23 mouse cellular contexts compared by ENCODE assay signal in genomic region chr2:7046155-7046554, GRCm38 (mm10).
DNase-seq lines count a peak whose midpoint lies in the region; ATAC-seq and TF ChIP-seq lines count a peak whose summit lies in the region.
"Had no signal": no experiment of that assay in that cellular context is flagged by ENCODE, and none has a peak within 500 bp of the region (broad histone marks: within the 10 kb centered on the region; RNA-seq: fewer than 3 reads in every experiment).

No protein-coding gene starts in this region.

- peaks cover 7% of the 10 kb centered on the region; the same call in 1 of the 2 replicates for H3K9me3 ChIP-seq in hindbrain, embryonic 10.5 days
- no peaks in the 10 kb centered on the region for H3K9me3 ChIP-seq in hindbrain, embryonic 11.5 days (ENCODE audit: control insufficient read depth, low read length)
- H3K9me3 ChIP-seq in stomach, embryonic 14.5 days (ENCODE audit: control insufficient read depth, low read depth, low read length), result peaks cover 4% of the 10 kb centered on the region; the same call in 1 of the 2 replicates
- H3K9me3 ChIP-seq in stomach, postnatal 0 days (ENCODE audit: control insufficient read depth, low read length), result no peaks in the 10 kb centered on the region
- peaks cover 5% of the 10 kb centered on the region for H3K9me3 ChIP-seq in hindbrain, embryonic 14.5 days (ENCODE audit: control insufficient read depth, low read length)
- H3K9me3 ChIP-seq: embryonic facial prominence, embryonic 15.5 days; G1E; heart, embryonic 12.5 days; limb, embryonic 13.5 days; lung, embryonic 15.5 days had no signal

- no peak overlapping the region for H3K4me3 ChIP-seq in hindbrain, embryonic 10.5 days
- H3K4me3 ChIP-seq in hindbrain, embryonic 11.5 days (ENCODE audit: low read depth, low read length), result no peak overlapping the region
- H3K4me3 ChIP-seq in stomach, embryonic 14.5 days (ENCODE audit: low read depth, low read length), result no peak overlapping the region
- no peak overlapping the region for H3K4me3 ChIP-seq in stomach, postnatal 0 days (ENCODE audit: low read depth, low read length)
- no peak overlapping the region for H3K4me3 ChIP-seq in hindbrain, embryonic 14.5 days (replicated peaks; ENCODE audit: low read length)
- H3K4me3 ChIP-seq: embryonic facial prominence, embryonic 15.5 days; heart, embryonic 12.5 days; limb, embryonic 13.5 days; lung, embryonic 15.5 days had no signal

- TF ChIP-seq CTCF in stomach, postnatal 0 days (IDR thresholded peaks at IDR 0.05; ENCODE audit: low read depth), result no peak

- TF ChIP-seq EP300 in stomach, postnatal 0 days (optimal IDR thresholded peaks at IDR 0.05), result no peak

- H3K27me3 ChIP-seq in hindbrain, embryonic 10.5 days (ENCODE audit: insufficient read depth, poor library complexity, severe bottlenecking), result no peaks in the 10 kb centered on the region
- no peaks in the 10 kb centered on the region for H3K27me3 ChIP-seq in hindbrain, embryonic 11.5 days (ENCODE audit: control insufficient read depth, insufficient read depth, low read length)
- H3K27me3 ChIP-seq in stomach, embryonic 14.5 days (ENCODE audit: control insufficient read depth, insufficient read depth, low read length), result no peaks in the 10 kb centered on the region
- no peaks in the 10 kb centered on the region for H3K27me3 ChIP-seq in stomach, postnatal 0 days (ENCODE audit: control insufficient read depth, insufficient read depth, low read length)
- no peaks in the 10 kb centered on the region for H3K27me3 ChIP-seq in hindbrain, embryonic 14.5 days (ENCODE audit: control insufficient read depth, insufficient read depth, low read length)
- H3K27me3 ChIP-seq: embryonic facial prominence, embryonic 15.5 days; heart, embryonic 12.5 days; limb, embryonic 13.5 days; lung, embryonic 15.5 days had no signal

- H3K27ac ChIP-seq in hindbrain, embryonic 10.5 days, result peak overlapping the region; percentile 68
- H3K27ac ChIP-seq in hindbrain, embryonic 11.5 days (ENCODE audit: low read depth, low read length), result no peak overlapping the region
- 0 out of 2 replicates have a peak overlapping the region, but pooled peaks have one; percentile 17 for H3K27ac ChIP-seq in stomach, embryonic 14.5 days (ENCODE audit: low read length)
- no peak overlapping the region for H3K27ac ChIP-seq in stomach, postnatal 0 days (replicated peaks)
- peak overlapping the region; percentile 38; the same call in 1 of the 2 replicates for H3K27ac ChIP-seq in hindbrain, embryonic 14.5 days
- H3K27ac ChIP-seq: embryonic facial prominence, embryonic 15.5 days; limb, embryonic 13.5 days; liver, embryonic 14.5 days; lung, embryonic 15.5 days had no signal

- H3K4me2 ChIP-seq in hindbrain, embryonic 11.5 days (replicated peaks; ENCODE audit: low read depth, low read length), result no peak overlapping the region
- no peak overlapping the region for H3K4me2 ChIP-seq in stomach, embryonic 14.5 days (replicated peaks; ENCODE audit: low read depth, low read length)
- H3K4me2 ChIP-seq in stomach, postnatal 0 days (replicated peaks; ENCODE audit: low read depth), result no peak overlapping the region
- no peak overlapping the region for H3K4me2 ChIP-seq in hindbrain, embryonic 14.5 days (replicated peaks)
- H3K4me2 ChIP-seq: embryonic facial prominence, embryonic 15.5 days; heart, embryonic 12.5 days; limb, embryonic 13.5 days; lung, embryonic 15.5 days had no signal

- no peak for ATAC-seq in hindbrain, embryonic 11.5 days (ENCODE audit: low FRiP score)
- ATAC-seq in stomach, embryonic 14.5 days (ENCODE audit: insufficient number of reproducible peaks, insufficient read depth, low FRiP score, low read depth), result no peak
- no peak for ATAC-seq in stomach, postnatal 0 days (ENCODE audit: low FRiP score, low TSS enrichment)
- no peak for ATAC-seq in hindbrain, embryonic 14.5 days (ENCODE audit: low FRiP score)
- ATAC-seq in megakaryocyte, adult 5-6 weeks (ENCODE audit: poor library complexity, severe bottlenecking), result no peak
- ATAC-seq: CD4-positive, CD25-positive, alpha-beta regulatory T cell, adult 4 months had no signal

- no peaks in the 10 kb centered on the region for H3K36me3 ChIP-seq in hindbrain, embryonic 10.5 days
- no peaks in the 10 kb centered on the region for H3K36me3 ChIP-seq in hindbrain, embryonic 11.5 days (ENCODE audit: control insufficient read depth, insufficient read depth, low read length)
- H3K36me3 ChIP-seq in stomach, embryonic 14.5 days (ENCODE audit: control insufficient read depth, insufficient read depth, low read length), result no peaks in the 10 kb centered on the region
- H3K36me3 ChIP-seq in stomach, postnatal 0 days (ENCODE audit: control insufficient read depth, insufficient read depth, low read length), result no peaks in the 10 kb centered on the region
- H3K36me3 ChIP-seq in hindbrain, embryonic 14.5 days (replicated peaks; ENCODE audit: control insufficient read depth, insufficient read depth), result no peaks in the 10 kb centered on the region
- H3K36me3 ChIP-seq: embryonic facial prominence, embryonic 15.5 days; G1E; limb, embryonic 13.5 days; lung, embryonic 15.5 days had no signal

- no peak overlapping the region for H3K9ac ChIP-seq in hindbrain, embryonic 11.5 days (ENCODE audit: low read depth, low read length)
- no peak overlapping the region for H3K9ac ChIP-seq in stomach, embryonic 14.5 days (replicated peaks; ENCODE audit: low read depth, low read length)
- no peak overlapping the region for H3K9ac ChIP-seq in stomach, postnatal 0 days (ENCODE audit: low read length)
- no peak overlapping the region for H3K9ac ChIP-seq in hindbrain, embryonic 14.5 days
- H3K9ac ChIP-seq: embryonic facial prominence, embryonic 15.5 days; heart, embryonic 12.5 days; limb, embryonic 13.5 days; liver, embryonic 14.5 days; lung, embryonic 15.5 days had no signal

- H3K4me1 ChIP-seq in hindbrain, embryonic 10.5 days (replicated peaks), result peaks cover 10% of the 10 kb centered on the region; the same call in 1 of the 2 replicates
- H3K4me1 ChIP-seq in hindbrain, embryonic 11.5 days (replicated peaks; ENCODE audit: control insufficient read depth, insufficient read depth, low read length), result no peaks in the 10 kb centered on the region
- H3K4me1 ChIP-seq in stomach, embryonic 14.5 days (ENCODE audit: control insufficient read depth, insufficient read depth, low read length), result no peaks in the 10 kb centered on the region
- no peaks in the 10 kb centered on the region for H3K4me1 ChIP-seq in stomach, postnatal 0 days (replicated peaks; ENCODE audit: control insufficient read depth, insufficient read depth)
- peaks cover 11% of the 10 kb centered on the region; the same call in 1 of the 2 replicates for H3K4me1 ChIP-seq in hindbrain, embryonic 14.5 days (replicated peaks; ENCODE audit: control insufficient read depth, insufficient read depth, low read length)
- H3K4me1 ChIP-seq: embryonic facial prominence, embryonic 15.5 days; heart, embryonic 12.5 days; limb, embryonic 13.5 days had no signal

- 6% methylated on average over 1 of the region's 1 CpGs for WGBS in hindbrain, embryonic 10.5 days
- 0% methylated on average over 1 of the region's 1 CpGs for WGBS in hindbrain, embryonic 11.5 days
- WGBS in stomach, embryonic 14.5 days, result 15% methylated on average over 1 of the region's 1 CpGs
- WGBS in stomach, postnatal 0 days, result 23% methylated on average over 1 of the region's 1 CpGs
- WGBS in hindbrain, embryonic 14.5 days, result 5% methylated on average over 1 of the region's 1 CpGs

- DNase-seq in hindbrain, embryonic 10.5 days (ENCODE audit: low spot score), result no peak
- DNase-seq in hindbrain, embryonic 11.5 days (ENCODE audit: low spot score), result no peak
- no peak for DNase-seq in stomach, postnatal 0 days (ENCODE audit: low spot score)
- no peak for DNase-seq in hindbrain, embryonic 14.5 days (ENCODE audit: low spot score)
- no peak for DNase-seq in ovary, postnatal 14 days (ENCODE audit: low spot score)
- DNase-seq: adrenal gland, postnatal 25 days; cerebellum, adult 11-12 months; cerebellum, postnatal 14 days; heart, postnatal 14 days; kidney, adult 8-10 months; kidney, postnatal 25 days; lung, postnatal 4 days; right cerebral cortex, adult 18-20 months; thymus, postnatal 25 days had no signal

Comparison
In these comparisons a context has a peak if more than half of its experiments do, and no peak if none do; other contexts are left out.
1. H3K27ac ChIP-seq: peak in hindbrain, embryonic 10.5 days (single experiment), stomach, embryonic 14.5 days (single experiment) and hindbrain, embryonic 14.5 days (single experiment); none in hindbrain, embryonic 11.5 days (single experiment) and stomach, postnatal 0 days (single experiment).